Mouse (Mus musculus) brain, embryonic 14.5 days (tissue): ENCODE data around the gene Sft2d2.

Experiments
- CTCF ChIP-seq: fragments of 200-500 bp; IDR thresholded peaks from 2 replicates; pipeline ENCODE4 v1.5.1; 2012; ENCODE audit warnings: inconsistent platforms, mild to moderate bottlenecking, moderate library complexity, borderline replicate concordance; ENCODE audit not compliant: insufficient read depth, insufficient read length; ENCODE audit errors: extremely low read depth
- POLR2A ChIP-seq: fragments of 200-500 bp; IDR thresholded peaks from 2 replicates; pipeline ENCODE4 v1.6.1; 2012; ENCODE audit warnings: mild to moderate bottlenecking, inconsistent platforms, borderline replicate concordance; ENCODE audit not compliant: poor library complexity, insufficient read depth, insufficient read length, severe bottlenecking; ENCODE audit errors: extremely low read depth

GRCm38 (mm10) chr1:165160723-165161405 lies 33.4 kb downstream of the Sft2d2 start, which contains the start of gene Tbx19:
- TF ChIP-seq POLR2A, result no peak
- no peak for TF ChIP-seq CTCF
